Mouse (Mus musculus) kidney, adult 11 months (tissue): Measurements from ENCODE around the gene Trim30c.
A peak's percentile ranks its signal among the peaks of the same experiment; 100 is the strongest.
"Not testable (repeated sequence)": the region's sequence is repeated elsewhere in the genome, so short reads cannot be mapped to it uniquely, and the experiment has no call there.

ENCODE experiments used
- DNase-seq: peaks from one replicate; pipeline ENCODE4 v3.0.0; 2022

Gene Trim30c

DNA sequence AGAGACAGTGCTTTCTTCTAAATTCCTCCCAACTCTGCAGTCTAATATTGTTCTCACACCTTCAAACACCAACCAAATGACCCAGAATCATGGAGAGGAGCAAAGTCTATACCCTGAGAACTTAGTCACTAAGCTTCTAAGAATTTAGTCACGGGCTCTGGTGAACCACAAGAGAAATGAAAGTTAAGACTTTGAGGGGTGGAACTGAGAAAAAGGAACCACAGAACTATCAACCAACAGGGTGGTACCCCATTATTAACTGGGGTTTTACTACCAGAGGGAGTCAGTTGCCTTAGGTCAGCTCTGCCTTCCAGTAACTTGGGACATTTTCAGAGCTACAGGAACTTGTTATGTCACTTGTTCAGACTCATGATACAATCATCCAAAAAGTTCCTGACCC lies at the start of gene Trim30c:
Trim30c (minus strand) TSS at position 140 of the 400 bp plus-strand sequence.
- DNase-seq = no peak

DNA sequence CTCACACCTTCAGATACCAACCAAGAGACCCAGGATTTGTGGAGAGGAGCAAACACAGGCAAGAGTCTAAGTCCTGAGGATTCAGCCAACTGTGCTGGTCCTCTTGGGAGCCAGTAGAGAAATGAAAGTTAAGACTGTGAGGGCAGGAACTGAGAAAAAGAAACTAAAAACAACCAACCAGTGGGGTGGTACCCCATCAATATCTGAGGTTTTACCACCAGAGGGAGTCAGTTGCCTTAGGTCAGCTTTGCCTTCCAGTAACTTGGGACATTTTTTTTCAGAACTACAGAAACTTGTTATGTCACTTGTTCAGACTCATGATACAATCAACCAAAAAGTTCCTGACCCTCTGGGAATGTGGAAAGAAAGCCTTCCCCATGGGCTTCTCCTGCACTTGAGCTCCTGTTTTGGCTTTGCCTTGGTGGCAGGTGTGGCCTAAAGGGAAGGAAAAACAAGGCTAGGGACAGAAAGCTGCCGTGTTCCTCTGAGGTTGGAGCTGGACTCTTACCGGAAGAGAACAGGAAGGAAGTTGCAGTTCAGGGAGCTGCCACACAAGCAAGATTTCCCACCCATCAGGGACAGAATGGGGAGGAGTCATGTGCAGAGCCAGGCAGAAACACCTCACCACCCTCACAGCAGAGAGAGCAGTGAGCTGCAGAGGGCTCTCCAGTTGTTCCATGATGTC lies 45.5 kb upstream of the Trim30c start:
- peak; percentile 21 for DNase-seq

DNA sequence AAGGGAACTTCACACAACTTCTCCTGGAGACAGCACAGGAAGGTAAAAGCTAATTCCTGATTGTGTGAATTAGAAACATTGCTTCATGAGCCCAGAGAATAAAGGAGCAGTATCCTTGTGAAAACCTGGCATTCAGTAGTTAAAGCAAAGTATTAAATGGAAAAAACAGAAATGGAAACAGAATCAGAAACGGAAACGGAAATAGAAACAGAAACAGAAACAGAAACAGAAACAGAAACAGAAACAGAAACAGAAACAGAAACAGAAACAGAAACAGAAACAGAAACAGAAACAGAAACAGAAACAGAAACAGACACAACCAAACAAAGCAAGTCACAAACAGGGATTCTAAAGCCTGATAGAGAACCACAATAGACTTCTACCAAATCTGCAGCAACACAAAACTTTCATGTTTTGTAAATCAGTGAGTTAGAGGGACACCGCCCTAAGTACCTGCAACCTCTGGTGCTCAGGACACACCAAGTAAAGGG lies 3.9 kb upstream of the Trim30c start:
- DNase-seq = no peak

DNA sequence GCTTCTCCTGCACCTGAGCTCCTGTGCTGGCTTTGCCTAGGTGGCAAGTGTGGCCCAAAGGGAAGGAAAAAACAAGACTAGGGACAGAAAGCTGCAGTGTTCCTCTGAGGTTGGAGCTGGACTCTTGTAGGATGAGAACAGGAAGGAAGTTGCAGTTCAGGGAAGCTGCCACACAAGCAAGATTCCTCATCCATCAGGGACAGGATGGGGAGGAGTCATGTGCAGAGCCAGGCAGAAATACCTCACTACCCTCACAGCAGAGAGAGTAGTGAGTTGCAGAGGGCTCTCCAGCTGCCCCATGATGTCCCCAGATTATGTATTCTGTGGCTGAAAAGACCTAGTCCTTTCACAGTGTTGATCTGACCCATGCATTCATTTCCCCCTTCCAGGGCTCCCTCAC lies 503 bp upstream of the Trim30c start:
- peak; percentile 5 for DNase-seq

DNA sequence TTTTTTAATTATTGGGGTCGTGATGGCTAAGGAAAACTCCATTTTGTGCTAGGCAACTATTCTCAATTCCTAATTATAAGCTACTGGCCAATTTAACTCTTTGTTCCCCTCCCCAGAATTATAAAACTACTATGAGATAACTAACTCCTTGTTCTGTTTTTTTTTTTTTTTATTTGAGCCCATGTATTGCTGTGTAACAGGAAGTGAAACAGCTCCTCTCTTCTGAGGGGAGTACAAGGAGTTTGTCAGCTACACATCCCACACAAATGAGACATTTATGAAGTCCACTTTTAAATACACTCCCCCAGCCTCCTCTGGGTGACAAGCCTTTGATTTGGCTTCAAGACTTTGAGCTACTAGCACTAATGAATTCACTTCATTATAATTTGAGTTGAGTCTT lies 2.1 kb downstream of the Trim30c start:
- no peak for DNase-seq

DNA sequence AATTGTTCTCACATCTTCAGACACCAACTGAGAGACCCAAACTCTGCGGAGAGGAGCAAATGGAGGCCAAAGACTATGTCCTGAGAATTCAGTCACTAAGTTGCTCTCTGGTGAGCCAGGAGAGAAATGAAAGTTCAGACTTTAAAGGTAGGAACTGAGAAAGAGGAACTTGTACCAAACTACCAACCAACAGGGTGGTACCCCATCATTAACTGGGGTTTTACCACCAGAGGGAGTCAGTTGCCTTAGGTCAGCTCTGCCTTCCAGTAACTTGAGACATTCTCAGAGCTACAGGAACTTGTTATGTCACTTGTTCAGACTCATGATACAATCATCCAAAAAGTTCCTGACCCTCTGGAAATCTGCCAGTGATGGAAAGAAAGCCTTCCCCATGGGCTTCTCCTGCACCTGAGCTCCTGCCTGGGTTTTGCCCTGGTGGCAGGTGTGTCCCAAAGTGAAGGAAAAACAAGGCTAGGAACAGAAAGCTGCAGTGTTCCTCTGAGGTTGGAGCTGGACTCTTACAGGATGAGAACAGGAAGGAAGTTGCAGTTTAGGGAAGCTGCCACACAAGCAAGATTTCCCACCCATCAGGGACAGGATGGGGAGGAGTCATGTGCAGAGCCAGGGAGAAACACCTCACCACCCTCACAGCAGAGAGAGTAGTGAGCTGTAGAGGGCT lies 30.8 kb downstream of the Trim30c start, which contains the start of gene Trim30b:
Trim30b (minus strand) TSS at position 149 of the 679 bp plus-strand sequence.
- peak; percentile 18 for DNase-seq

DNA sequence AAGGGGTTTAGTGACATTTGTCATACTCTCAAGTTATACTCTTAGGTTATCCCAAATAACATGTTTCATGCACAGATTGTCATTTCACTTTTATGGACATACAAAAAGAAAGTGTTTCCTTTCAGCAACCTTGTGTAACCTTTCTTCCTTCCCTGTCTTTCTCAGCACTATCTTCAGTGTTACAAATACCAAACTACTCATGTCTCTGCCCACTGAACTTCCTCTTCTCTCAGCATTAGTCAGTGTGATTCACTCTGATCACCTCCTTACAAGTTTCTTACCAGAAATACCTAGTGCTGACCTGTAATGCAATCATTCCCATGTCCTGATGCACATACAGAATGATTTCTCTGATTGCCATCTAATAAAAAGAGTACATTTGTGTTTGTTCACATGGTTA lies 34.3 kb downstream of the Trim30c start:
- DNase-seq = no peak

DNA sequence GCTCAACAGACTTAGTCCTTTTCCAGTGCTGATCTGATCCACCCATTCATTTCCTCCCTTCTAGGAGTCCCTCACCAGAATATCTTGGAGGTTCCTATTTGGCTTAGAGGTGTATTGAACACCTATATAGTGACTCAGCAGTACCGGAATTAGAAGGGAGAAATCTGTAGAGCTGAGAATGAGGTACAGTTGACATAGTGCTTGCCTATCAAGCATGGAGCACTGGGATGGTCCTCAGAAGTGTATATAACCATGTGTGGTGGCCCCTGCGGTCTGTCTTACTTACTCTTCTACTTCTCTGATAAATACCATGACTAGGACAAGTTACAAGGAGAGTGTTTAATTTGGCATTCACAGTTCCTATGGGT lies 47.1 kb downstream of the Trim30c start:
- DNase-seq = no peak

DNA sequence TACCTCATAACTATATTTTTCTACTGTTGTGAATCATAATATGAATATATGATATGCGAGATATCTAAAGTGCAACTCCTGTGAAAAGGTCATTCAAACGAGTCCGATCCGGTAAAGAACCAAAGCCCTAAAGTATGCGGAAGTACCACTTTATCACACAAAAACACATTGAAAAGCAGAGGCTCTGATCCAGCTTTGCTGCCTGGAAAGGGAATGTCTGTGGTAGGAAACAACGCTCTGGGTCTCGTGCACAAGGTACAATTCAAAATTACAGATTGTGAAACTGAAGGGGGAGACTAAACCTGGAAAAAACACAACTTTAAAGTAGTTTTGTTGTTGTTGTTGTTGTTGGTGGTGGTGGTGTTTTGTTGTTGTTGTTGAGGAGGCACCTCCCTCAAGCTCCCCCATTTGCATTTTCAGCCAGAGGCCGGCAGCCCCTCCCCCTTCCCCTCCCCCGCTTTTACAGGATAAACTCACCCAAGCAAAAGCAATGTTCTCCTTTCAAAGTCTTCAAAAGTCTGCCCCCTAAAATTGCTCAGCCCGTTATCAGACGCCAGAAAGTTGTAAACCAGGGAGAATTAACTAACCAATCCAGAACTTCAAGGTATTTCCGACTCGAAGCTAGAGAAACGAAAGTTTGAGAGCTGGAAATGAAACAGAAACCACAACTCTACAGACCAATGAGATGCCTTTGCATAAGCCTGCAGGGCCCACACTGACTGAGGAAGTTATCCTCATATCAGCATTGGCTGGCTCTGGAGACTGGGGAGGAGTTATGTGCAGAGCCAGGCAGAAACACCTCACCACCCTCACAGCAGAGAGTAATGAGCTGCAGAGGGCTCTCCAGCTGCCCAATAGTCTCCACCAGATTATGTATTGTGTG lies 47.7 kb downstream of the Trim30c start, which contains the start of gene Trim12c:
Trim12c (minus strand) TSS at position 646 of the 883 bp plus-strand sequence.
- peak; percentile 88 for DNase-seq

DNA sequence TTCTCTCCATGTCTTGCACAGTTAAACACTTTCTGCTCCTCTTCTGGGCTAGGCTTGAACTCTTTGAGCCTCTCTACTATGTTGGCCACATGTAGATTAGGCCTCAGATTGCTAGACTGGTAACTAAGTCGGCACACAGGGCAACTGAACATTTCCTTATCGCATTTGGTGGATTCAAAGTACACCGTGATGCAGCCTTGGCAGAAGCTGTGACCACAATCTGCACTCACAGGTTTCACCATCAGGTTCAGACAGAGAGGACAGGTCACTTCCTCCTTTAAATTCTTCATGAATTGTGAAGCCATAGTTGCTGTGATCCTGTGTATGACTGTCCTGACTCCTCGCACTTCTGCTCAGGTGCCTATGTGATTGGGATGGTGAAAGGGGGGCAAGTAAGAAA lies 52.6 kb downstream of the Trim30c start:
- not testable (repeated sequence) for DNase-seq

DNA sequence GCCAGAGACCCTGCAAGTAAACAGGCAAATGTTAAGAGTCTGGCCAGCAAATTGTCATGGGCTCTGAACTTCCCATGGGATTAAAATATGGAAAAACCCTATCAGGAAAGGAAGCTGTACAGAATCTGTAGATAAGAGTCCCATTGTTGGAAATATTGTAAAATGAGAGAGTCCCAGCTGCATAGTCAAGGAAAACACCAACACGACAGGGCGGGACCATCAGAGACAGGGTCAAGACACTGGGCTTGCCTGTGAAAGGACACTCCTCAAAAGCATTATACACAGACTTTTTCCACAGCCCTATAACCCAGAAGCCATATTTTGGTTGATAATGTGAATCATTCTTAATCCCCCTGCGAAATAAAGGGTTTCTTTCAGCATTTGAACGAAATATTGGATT lies 59.9 kb downstream of the Trim30c start:
- not testable (repeated sequence) for DNase-seq

DNA sequence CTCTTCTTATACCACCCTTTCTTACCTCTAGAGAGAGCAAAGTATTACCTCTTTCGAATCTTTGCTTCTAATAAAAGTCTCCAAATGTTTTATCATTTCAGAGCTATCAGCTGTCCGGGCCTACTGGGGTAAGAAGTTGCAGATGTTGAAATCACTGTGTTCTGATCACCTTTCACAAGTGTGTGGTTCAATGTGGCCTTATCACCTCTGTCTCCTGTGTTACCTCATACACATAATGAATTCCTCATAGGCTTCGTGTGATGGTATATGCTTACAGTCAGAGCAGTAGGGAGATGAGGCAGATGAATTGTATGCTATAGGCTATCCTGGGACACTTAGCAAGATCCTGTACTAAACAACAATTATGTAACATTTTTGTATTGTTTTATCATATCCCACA lies 65.1 kb downstream of the Trim30c start:
- not testable (repeated sequence) for DNase-seq
